Mouse (Mus musculus): Measurements from ENCODE around the gene Fam57a.
"Not testable (repeated sequence)": the region's sequence is repeated elsewhere in the genome, so short reads cannot be mapped to it uniquely, and the experiment has no call there.

The Fam57a gene

GRCm38 (mm10) chr11:76180146-76180540 is 672 bp downstream of the Fam57a start:
- no peak for DNase-seq (ENCODE audit: low read depth, low spot score)

- no peak for DNase-seq (ENCODE audit: low read depth, low spot score)
These were observed 4.3 kb downstream of the Fam57a start for GRCm38 (mm10) chr11:76183745-76184144.

- no peak for DNase-seq (ENCODE audit: low read depth, low spot score)
These were observed 7.4 kb downstream of the Fam57a start for GRCm38 (mm10) chr11:76186908-76187307.

- DNase-seq (ENCODE audit: low read depth, low spot score): no peak
These were observed 17.0 kb downstream of the Fam57a start for GRCm38 (mm10) chr11:76196275-76196976.

GRCm38 (mm10) chr11:76196977-76197469 is 17.6 kb downstream of the Fam57a start:
- DNase-seq (ENCODE audit: low read depth, low spot score): no peak

GRCm38 (mm10) chr11:76201761-76202674 is 22.5 kb downstream of the Fam57a start:
- DNase-seq (ENCODE audit: low read depth, low spot score): peak; percentile 62

- no peak for DNase-seq (ENCODE audit: low read depth, low spot score)
These were observed 27.3 kb downstream of the Fam57a start for GRCm38 (mm10) chr11:76206793-76207192.

- DNase-seq (ENCODE audit: low read depth, low spot score): no peak
These were observed 30.9 kb downstream of the Fam57a start for GRCm38 (mm10) chr11:76210228-76210985.

GRCm38 (mm10) chr11:76211595-76211994 is 32.1 kb downstream of the Fam57a start:
- DNase-seq (ENCODE audit: low read depth, low spot score): not testable (repeated sequence)

GRCm38 (mm10) chr11:76213841-76214240 is 34.4 kb downstream of the Fam57a start:
- no peak for DNase-seq (ENCODE audit: low read depth, low spot score)

GRCm38 (mm10) chr11:76215011-76215410 is 35.5 kb downstream of the Fam57a start:
- DNase-seq (ENCODE audit: low read depth, low spot score): no peak

- no peak for DNase-seq (ENCODE audit: low read depth, low spot score)
These were observed 36.6 kb downstream of the Fam57a start for GRCm38 (mm10) chr11:76216049-76216540.

- peak; percentile 54 for DNase-seq (ENCODE audit: low read depth, low spot score)
These were observed 37.4 kb downstream of the Fam57a start for GRCm38 (mm10) chr11:76216681-76217389.

- peak; percentile 99 for DNase-seq (ENCODE audit: low read depth, low spot score)
These were observed 37.9 kb downstream of the Fam57a start, which contains the start of the genes Dbil5 and Gemin4 for GRCm38 (mm10) chr11:76217390-76217800. Gene Dbil5, plus strand, starts transcription at chr11:76217608. Gene Gemin4, minus strand, starts transcription at chr11:76217664.

- no peak for DNase-seq (ENCODE audit: low read depth, low spot score)
These were observed 45.2 kb downstream of the Fam57a start for GRCm38 (mm10) chr11:76224631-76225030.

- DNase-seq (ENCODE audit: low read depth, low spot score): no peak
These were observed 45.6 kb downstream of the Fam57a start for GRCm38 (mm10) chr11:76225051-76225450.

GRCm38 (mm10) chr11:76236136-76236535 is 56.7 kb downstream of the Fam57a start:
- no peak for DNase-seq (ENCODE audit: low read depth, low spot score)

- DNase-seq (ENCODE audit: low read depth, low spot score): no peak
These were observed 60.3 kb downstream of the Fam57a start for GRCm38 (mm10) chr11:76239750-76240149.

GRCm38 (mm10) chr11:76242901-76243810 is 63.7 kb downstream of the Fam57a start, which contains the start of the genes Mrm3 and Glod4:
Gene Mrm3, plus strand, starts transcription at chr11:76243715.
Gene Glod4, minus strand, starts transcription at chr11:76243725.
- peak; percentile 92 for DNase-seq (ENCODE audit: low read depth, low spot score)
